Mouse (Mus musculus) heart, embryonic 15.5 days (tissue): Measurements from ENCODE around the gene Glod5. TPM values are rescaled to one million over a fixed set of nuclear protein-coding genes. Genes with fewer than 3 reads are reported as not detected.
"Not testable (repeated sequence)": the region's sequence is repeated elsewhere in the genome, so short reads cannot be mapped to it uniquely, and the experiment has no call there.

Source experiments
- ATAC-seq: fragments of 200-750 bp; cut with Nextera tagmentation; replicated peaks from 2 replicates; pipeline ENCODE4 v1.8.0; 2017; ENCODE audit warnings: low read depth, moderate TSS enrichment; ENCODE audit not compliant: insufficient number of reproducible peaks, insufficient read depth, low FRiP score
- H3K27ac ChIP-seq: fragments of 300-500 bp; sonication (generic); 2 replicates; pipeline ENCODE4 v1.5.1; 2015; ENCODE audit warnings: mild to moderate bottlenecking, inconsistent platforms
- H3K27me3 ChIP-seq: fragments of 300-500 bp; sonication (generic); 2 replicates; pipeline ENCODE4 v1.6.1; 2015; ENCODE audit warnings: inconsistent platforms
- H3K36me3 ChIP-seq: fragments of 300-500 bp; sonication (generic); 2 replicates; pipeline ENCODE4 v1.6.1; 2015; ENCODE audit warnings: mild to moderate bottlenecking, inconsistent platforms
- H3K4me1 ChIP-seq: fragments of 300-500 bp; sonication (generic); replicated peaks from 2 replicates; pipeline ENCODE4 v1.6.1; 2015; ENCODE audit warnings: inconsistent platforms
- H3K4me2 ChIP-seq: fragments of 300-500 bp; sonication (generic); 2 replicates; pipeline ENCODE4 v1.6.1; 2015; ENCODE audit warnings: inconsistent platforms, mild to moderate bottlenecking, moderate library complexity
- H3K4me3 ChIP-seq: fragments of 300-500 bp; sonication (generic); 2 replicates; pipeline ENCODE4 v1.5.1; 2015; ENCODE audit warnings: mild to moderate bottlenecking, inconsistent platforms
- H3K9ac ChIP-seq: fragments of 300-500 bp; sonication (generic); 2 replicates; pipeline ENCODE4 v1.6.1; 2015; ENCODE audit warnings: mild to moderate bottlenecking, inconsistent platforms
- H3K9me3 ChIP-seq: fragments of 300-500 bp; sonication (generic); replicated peaks from 2 replicates; pipeline ENCODE4 v1.6.1; 2016; ENCODE audit warnings: inconsistent platforms
- WGBS: fragments of 180-500 bp; shearing (Covaris S2); methylation state at CpG from one replicate; pipeline ENCODE4 v1.1.7; 2015; ENCODE audit warnings: mixed read lengths; 5-methylcytosine and 5-hydroxymethylcytosine counted together
- polyA plus RNA-seq: library from polyadenylated mRNA; unstranded; fragments of >200 nt; fragmentation: Nextera tagmentation; extraction: Ambion mirVana; gene quantifications from 2 replicates; pipeline ENCODE4 v1.2.1, GENCODE M21; 2015

The Glod5 gene
- 0.19 and 0.66 TPM in 2 replicates for polyA plus RNA-seq

DNA sequence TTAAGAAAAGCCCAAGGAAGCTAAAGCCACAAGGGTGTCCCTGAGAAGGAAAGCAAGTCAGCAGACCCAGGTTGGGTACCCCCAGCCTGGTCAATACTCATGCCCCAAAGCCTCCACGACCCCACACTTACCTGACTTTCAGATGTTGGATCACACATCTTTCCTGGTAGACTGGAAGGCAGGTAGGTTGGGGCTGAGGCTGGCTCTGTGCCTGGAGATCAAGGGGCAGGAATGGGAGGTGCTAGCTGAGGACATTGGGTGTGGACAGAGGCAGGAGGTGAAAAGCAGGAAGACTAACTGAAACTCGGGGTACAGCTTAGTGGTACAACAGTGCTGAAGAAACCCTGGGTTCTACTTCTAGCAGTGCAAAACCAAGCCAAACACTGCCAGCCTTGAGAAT is at the start of gene Glod5:
TSS of gene Glod5 (minus strand) at position 207 of the 400 bp plus-strand sequence.
- H3K4me1 ChIP-seq: no peaks in the 10 kb centered on the region
- ATAC-seq: no peak
- H3K27me3 ChIP-seq: no peaks in the 10 kb centered on the region
- no peak within 1 kb of the TSS for H3K4me2 ChIP-seq
- no peaks in the 10 kb centered on the region for H3K9me3 ChIP-seq
- no peak within 1 kb of the TSS for H3K27ac ChIP-seq
- 55% methylated on average over 2 of the region's 2 CpGs for WGBS
- no peak within 1 kb of the TSS for H3K9ac ChIP-seq
- no peaks in the 10 kb centered on the region for H3K36me3 ChIP-seq
- no peak within 1 kb of the TSS for H3K4me3 ChIP-seq

DNA sequence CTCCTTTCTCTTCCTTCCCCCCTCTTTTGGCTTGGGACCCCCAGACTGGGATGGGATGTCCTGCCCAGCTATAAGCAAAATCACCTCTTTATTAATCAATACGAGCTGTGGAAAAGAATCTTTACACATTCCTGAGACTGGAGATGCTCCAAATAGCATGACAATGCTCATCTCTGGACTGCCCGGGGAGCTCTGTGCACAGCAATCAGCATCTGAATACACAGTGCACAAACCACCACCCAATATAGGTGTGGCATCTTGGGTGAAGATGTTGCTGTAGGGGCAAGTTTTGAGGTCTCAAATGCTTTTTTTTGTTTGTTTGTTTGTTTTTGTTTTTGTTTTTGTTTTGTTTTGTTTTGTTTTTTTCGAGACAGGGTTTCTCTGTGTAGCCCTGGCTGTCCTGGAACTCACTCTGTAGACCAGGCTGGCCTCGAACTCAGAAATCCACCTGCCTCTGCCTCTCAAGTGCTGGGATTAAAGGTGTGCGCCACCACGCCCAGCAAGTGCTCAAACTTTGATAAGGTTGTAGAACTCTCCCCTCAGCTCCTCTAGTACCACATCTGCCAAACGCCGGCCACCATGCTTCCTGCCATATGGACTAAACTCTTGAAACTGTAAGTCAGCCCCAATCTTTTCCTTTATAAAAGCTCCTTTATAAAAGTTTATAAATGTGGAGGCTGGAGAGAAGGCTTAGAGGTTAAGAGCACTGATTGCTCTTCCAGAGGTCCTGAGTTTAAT is 32.9 kb upstream of the Glod5 start:
- WGBS: 70% methylated on average over 8 of the region's 8 CpGs
- not testable (repeated sequence) for ATAC-seq, H3K27ac ChIP-seq, H3K4me1 ChIP-seq, H3K9me3 ChIP-seq, H3K27me3 ChIP-seq, H3K4me3 ChIP-seq, H3K4me2 ChIP-seq, H3K9ac ChIP-seq, H3K36me3 ChIP-seq

DNA sequence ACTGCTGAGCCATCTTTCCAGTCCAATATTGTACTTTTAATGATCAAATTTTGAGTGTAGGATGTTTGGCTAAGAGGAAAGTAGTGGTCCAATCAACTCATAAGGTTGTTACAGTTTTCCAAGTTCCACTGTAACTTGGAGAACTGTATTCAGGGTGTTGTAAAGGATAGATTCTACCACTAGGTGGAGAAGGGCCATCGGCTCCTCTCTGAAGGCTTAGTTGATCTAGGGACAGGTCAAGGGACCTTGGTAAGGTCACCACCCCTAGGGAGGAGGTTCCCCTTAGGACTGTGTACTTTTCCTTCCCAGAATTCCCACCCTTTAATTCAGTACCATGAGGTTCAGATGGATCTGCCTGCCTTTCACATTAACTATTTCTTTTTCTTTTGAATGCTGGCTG is 14.7 kb upstream of the Glod5 start:
- no peaks in the 10 kb centered on the region for H3K9me3 ChIP-seq
- WGBS: 62% methylated on average over 1 of the region's 1 CpGs
- ATAC-seq: no peak

DNA sequence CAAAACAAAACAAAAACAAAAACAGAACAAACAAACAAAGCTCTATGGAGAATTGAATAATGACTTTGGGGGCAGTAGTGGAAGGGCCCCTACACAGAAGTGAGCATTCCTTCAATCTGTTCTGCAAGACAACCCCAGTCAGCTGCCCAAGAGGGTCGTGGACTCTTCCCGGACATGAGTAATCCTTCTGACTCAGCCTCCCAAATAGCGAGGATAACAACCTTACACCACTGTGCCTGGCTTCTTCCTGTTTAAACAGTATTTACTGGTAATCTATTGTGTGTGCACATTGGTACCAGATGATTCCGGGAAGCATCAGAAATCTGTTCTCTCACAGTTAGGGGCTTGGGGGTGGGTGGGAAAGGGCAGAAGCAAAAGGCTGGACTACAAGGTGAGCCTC is 8.5 kb upstream of the Glod5 start:
- Histone ChIP-seq H3K27ac (no peak overlapping the region), H3K27me3 (no peaks in the 10 kb centered on the region), H3K4me1 (no peaks in the 10 kb centered on the region), H3K9ac (no peak overlapping the region), H3K4me3 (no peak overlapping the region), H3K9me3 (no peaks in the 10 kb centered on the region), H3K4me2 (no peak overlapping the region), H3K36me3 (no peaks in the 10 kb centered on the region)
- ATAC-seq: no peak
- 56% methylated on average over 4 of the region's 4 CpGs for WGBS

More for the DNA sequence above, 14.7 kb upstream of the Glod5 start:
- H3K4me3 ChIP-seq: no peak overlapping the region
- no peak overlapping the region for H3K4me2 ChIP-seq
- no peaks in the 10 kb centered on the region for H3K4me1 ChIP-seq
- H3K9ac ChIP-seq: no peak overlapping the region
- H3K27me3 ChIP-seq: no peaks in the 10 kb centered on the region
- H3K36me3 ChIP-seq: no peaks in the 10 kb centered on the region
- H3K27ac ChIP-seq: no peak overlapping the region

DNA sequence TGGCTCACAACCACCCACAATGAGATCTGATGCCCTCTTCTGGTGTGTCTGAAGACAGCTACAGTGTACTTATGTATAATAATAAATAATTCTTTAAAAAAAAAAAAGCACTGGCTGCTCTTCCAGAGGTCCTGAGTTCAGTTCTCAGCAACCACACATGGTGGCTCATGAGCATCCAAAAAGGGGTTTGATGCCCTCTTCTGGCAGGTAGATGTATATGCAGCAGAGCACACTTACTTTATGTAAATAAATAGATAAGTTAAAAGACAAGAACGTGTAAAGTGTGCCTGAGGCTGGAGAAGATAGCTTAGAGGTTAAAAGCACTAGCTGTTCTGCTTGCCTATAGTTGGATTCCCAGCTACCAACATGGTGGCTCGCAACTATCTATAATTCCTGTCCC is 6.5 kb upstream of the Glod5 start:
- Histone ChIP-seq H3K4me1 (no peaks in the 10 kb centered on the region), H3K4me2 (no peak overlapping the region), H3K27ac (no peak overlapping the region), H3K9me3 (no peaks in the 10 kb centered on the region), H3K27me3 (no peaks in the 10 kb centered on the region), H3K4me3 (no peak overlapping the region), H3K36me3 (no peaks in the 10 kb centered on the region), H3K9ac (no peak overlapping the region)
- WGBS: 57% methylated on average over 2 of the region's 2 CpGs
- no peak for ATAC-seq

DNA sequence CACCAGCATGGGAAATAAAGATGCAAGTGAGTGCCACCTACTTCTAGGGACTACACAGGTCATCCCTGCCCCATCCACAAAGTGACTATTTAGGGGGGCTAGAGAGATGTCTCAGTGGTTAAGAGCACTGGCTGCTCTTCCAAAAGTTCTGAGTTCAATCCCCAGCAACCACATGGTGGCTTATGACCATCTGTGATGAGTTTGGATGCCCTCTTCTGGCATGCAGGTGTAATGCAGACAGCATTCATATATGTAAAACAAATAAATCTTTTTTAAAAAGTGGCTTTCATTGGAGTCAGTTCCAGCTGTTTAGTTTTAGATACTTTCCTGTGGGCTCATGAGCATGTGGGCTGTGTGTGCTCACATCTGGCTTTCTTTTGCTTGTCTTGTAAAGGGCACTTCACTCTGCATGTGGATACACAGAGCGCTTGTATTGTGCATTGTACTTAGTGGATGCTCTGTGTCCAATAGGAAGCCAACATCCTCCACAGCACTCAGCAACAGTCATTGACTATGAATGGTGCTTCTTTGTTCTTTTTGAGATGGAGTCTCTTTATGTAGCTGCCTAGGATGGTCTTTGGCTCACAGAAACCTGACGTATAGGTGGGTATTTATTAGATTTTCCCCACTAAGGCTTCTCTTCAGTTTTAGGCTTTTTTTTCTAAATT is 2.0 kb upstream of the Glod5 start:
- no peak overlapping the region for H3K9ac ChIP-seq
- H3K4me1 ChIP-seq: no peaks in the 10 kb centered on the region
- no peak overlapping the region for H3K4me2 ChIP-seq
- H3K36me3 ChIP-seq: no peaks in the 10 kb centered on the region
- ATAC-seq: no peak
- no peaks in the 10 kb centered on the region for H3K27me3 ChIP-seq
- no peaks in the 10 kb centered on the region for H3K9me3 ChIP-seq
- H3K4me3 ChIP-seq: no peak overlapping the region
- 85% methylated on average over 2 of the region's 2 CpGs for WGBS
- H3K27ac ChIP-seq: no peak overlapping the region

- Histone ChIP-seq H3K36me3 (no peaks in the 10 kb centered on the region), H3K4me3 (no peak overlapping the region), H3K27me3 (no peaks in the 10 kb centered on the region), H3K27ac (no peak overlapping the region), H3K9me3 (no peaks in the 10 kb centered on the region), H3K4me1 (no peaks in the 10 kb centered on the region), H3K4me2 (no peak overlapping the region), H3K9ac (no peak overlapping the region)
- WGBS: 6% methylated on average over 5 of the region's 5 CpGs
- no peak for ATAC-seq
These were observed 1.1 kb downstream of the Glod5 start for GRCm38 (mm10) chrX:8017142-8017541.

GRCm38 (mm10) chrX:8015675-8016074 is 2.6 kb downstream of the Glod5 start:
- not testable (repeated sequence) for H3K9me3 ChIP-seq, ATAC-seq, H3K27ac ChIP-seq, H3K36me3 ChIP-seq, H3K4me2 ChIP-seq, H3K4me3 ChIP-seq, H3K27me3 ChIP-seq, H3K4me1 ChIP-seq, H3K9ac ChIP-seq
- 18% methylated on average over 7 of the region's 7 CpGs for WGBS

- H3K9ac ChIP-seq: no peak overlapping the region
- no peak for ATAC-seq
- no peaks in the 10 kb centered on the region for H3K27me3 ChIP-seq
- no peak overlapping the region for H3K4me2 ChIP-seq
- no peak overlapping the region for H3K4me3 ChIP-seq
- no peaks in the 10 kb centered on the region for H3K4me1 ChIP-seq
- WGBS: 43% methylated on average over 7 of the region's 8 CpGs
- no peaks in the 10 kb centered on the region for H3K9me3 ChIP-seq
- no peaks in the 10 kb centered on the region for H3K36me3 ChIP-seq
- H3K27ac ChIP-seq: no peak overlapping the region
These were observed 4.5 kb downstream of the Glod5 start for GRCm38 (mm10) chrX:8013569-8014314.

DNA sequence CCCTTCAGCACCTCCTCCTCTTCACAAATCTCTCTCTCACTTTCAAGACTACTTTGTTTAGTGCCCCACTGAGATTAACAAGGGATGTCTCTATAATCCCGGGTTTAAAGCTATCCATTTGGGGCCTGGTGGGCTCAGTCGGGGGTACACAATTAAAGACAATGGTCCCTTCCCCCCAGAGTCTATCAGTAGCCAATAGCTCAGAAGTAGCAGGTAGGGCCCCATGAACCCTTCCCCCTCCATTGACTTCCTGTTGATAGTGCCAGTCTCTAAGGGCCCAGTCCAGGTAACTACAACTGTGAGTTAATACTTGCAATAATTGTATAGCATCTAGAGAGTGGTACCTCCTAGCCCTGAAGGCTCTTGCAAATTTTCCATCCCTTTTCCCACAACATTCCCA is 5.1 kb downstream of the Glod5 start:
- H3K27me3 ChIP-seq: no peaks in the 10 kb centered on the region
- H3K36me3 ChIP-seq: no peaks in the 10 kb centered on the region
- no peak overlapping the region for H3K4me3 ChIP-seq
- no peaks in the 10 kb centered on the region for H3K9me3 ChIP-seq
- H3K9ac ChIP-seq: no peak overlapping the region
- no peaks in the 10 kb centered on the region for H3K4me1 ChIP-seq
- no peak for ATAC-seq
- no peak overlapping the region for H3K4me2 ChIP-seq
- WGBS: 11% methylated on average over 2 of the region's 2 CpGs
- no peak overlapping the region for H3K27ac ChIP-seq

- WGBS: 77% methylated on average over 4 of the region's 4 CpGs
- not testable (repeated sequence) for ATAC-seq
These were observed 8.9 kb downstream of the Glod5 start for GRCm38 (mm10) chrX:8009356-8009755.

More at GRCm38 (mm10) chrX:8009356-8009755, 8.9 kb downstream of the Glod5 start:
- H3K9me3 ChIP-seq, H3K36me3 ChIP-seq, H3K27me3 ChIP-seq, H3K4me2 ChIP-seq, H3K9ac ChIP-seq, H3K4me1 ChIP-seq, H3K27ac ChIP-seq, H3K4me3 ChIP-seq: not testable (repeated sequence)
